Mouse (Mus musculus): Measurements from ENCODE around the gene Olfr608.
"Not testable (repeated sequence)": the region's sequence is repeated elsewhere in the genome, so short reads cannot be mapped to it uniquely, and the experiment has no call there.

Gene Olfr608

GRCm38 (mm10) chr7:103469577-103469976, at the start of gene Olfr608:
TSS of gene Olfr608 (plus strand) at chr7:103469877.
- no peak for DNase-seq (ENCODE audit: low spot score in 2 of 2)

- DNase-seq (ENCODE audit: low spot score in 2 of 2) = no peak
Measured at GRCm38 (mm10) chr7:103445339-103445738, 24.3 kb upstream of the Olfr608 start, which contains the start of gene Olfr605. TSS of gene Olfr605 (minus strand) at chr7:103445439.

- no peak for DNase-seq (ENCODE audit: low spot score in 2 of 2)
Measured at GRCm38 (mm10) chr7:103448746-103449145, 20.9 kb upstream of the Olfr608 start, which contains the start of gene Olfr606. TSS of gene Olfr606 (plus strand) at chr7:103449046.

GRCm38 (mm10) chr7:103460590-103460989, 9.1 kb upstream of the Olfr608 start:
- no peak for DNase-seq (ENCODE audit: low spot score in 2 of 2)

DNA sequence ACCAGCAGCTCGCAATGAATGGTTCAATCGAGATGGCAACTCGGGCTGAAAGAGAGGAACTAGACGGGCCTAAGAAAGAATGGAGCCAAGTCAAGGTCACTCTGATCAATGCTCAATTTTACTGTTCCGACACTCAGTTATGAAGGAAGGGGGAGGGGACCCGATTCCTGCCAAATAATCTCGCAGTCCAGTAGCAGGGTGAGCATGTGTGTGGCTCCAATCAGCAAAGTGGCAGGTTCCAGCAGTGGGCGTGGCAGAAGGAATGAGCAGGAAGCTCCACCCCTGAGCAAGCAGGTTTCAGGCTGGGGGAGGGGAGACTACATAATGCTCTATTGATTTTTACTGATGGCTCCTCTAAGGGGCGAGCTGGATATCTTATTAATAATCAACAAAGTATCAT, 7.4 kb downstream of the Olfr608 start:
- not testable (repeated sequence) for DNase-seq (ENCODE audit: low spot score in 2 of 2)

GRCm38 (mm10) chr7:103497962-103498361, 28.3 kb downstream of the Olfr608 start, which contains the start of gene Olfr609:
TSS of gene Olfr609 (minus strand) at chr7:103498062.
- DNase-seq (ENCODE audit: low spot score in 2 of 2) = no peak

GRCm38 (mm10) chr7:103512022-103512421, 42.3 kb downstream of the Olfr608 start, which contains the start of gene Olfr610:
TSS of gene Olfr610 (minus strand) at chr7:103512122.
- DNase-seq (ENCODE audit: low spot score in 2 of 2) = no peak

- DNase-seq (ENCODE audit: low spot score in 2 of 2) = not testable (repeated sequence)
Measured at GRCm38 (mm10) chr7:103520746-103521145, 51.1 kb downstream of the Olfr608 start, which contains the start of gene Olfr611. TSS of gene Olfr611 (minus strand) at chr7:103520846.
